Mouse (Mus musculus) hindbrain, embryonic 13.5 days (tissue): Measurements from ENCODE around the gene Islr. TPM values are rescaled to one million over a fixed set of nuclear protein-coding genes. Genes with fewer than 3 reads are reported as not detected.
"Not testable (repeated sequence)": the region's sequence is repeated elsewhere in the genome, so short reads cannot be mapped to it uniquely, and the experiment has no call there.

Experiments
- ATAC-seq: fragments of 200-750 bp; cut with Nextera tagmentation; 2 replicates; pipeline ENCODE4 v1.8.0; 2017; ENCODE audit warnings: moderate TSS enrichment; ENCODE audit not compliant: low FRiP score
- H3K27ac ChIP-seq: fragments of 300-500 bp; sonication (generic); 2 replicates; pipeline ENCODE4 v1.5.1; 2015; ENCODE audit warnings: inconsistent platforms, mild to moderate bottlenecking, moderate library complexity
- H3K27me3 ChIP-seq: fragments of 300-500 bp; sonication (generic); 2 replicates; pipeline ENCODE4 v1.6.1; 2015; ENCODE audit warnings: mild to moderate bottlenecking, inconsistent platforms
- H3K36me3 ChIP-seq: fragments of 300-500 bp; sonication (generic); 2 replicates; pipeline ENCODE4 v1.6.1; 2015; ENCODE audit warnings: mild to moderate bottlenecking, inconsistent platforms
- H3K4me1 ChIP-seq: fragments of 300-500 bp; sonication (generic); replicated peaks from 2 replicates; pipeline ENCODE4 v1.6.1; 2015; ENCODE audit warnings: inconsistent platforms
- H3K4me2 ChIP-seq: fragments of 300-500 bp; sonication (generic); 2 replicates; pipeline ENCODE4 v1.6.1; 2015; ENCODE audit warnings: inconsistent platforms, mild to moderate bottlenecking, moderate library complexity
- H3K4me3 ChIP-seq: fragments of 300-500 bp; sonication (generic); 2 replicates; pipeline ENCODE4 v1.5.1; 2015; ENCODE audit warnings: mild to moderate bottlenecking, inconsistent platforms
- H3K9ac ChIP-seq: fragments of 300-500 bp; sonication (generic); 2 replicates; pipeline ENCODE4 v1.6.1; 2015; ENCODE audit warnings: mild to moderate bottlenecking, inconsistent platforms
- H3K9me3 ChIP-seq: fragments of 300-500 bp; sonication (generic); 2 replicates; pipeline ENCODE4 v1.6.1; 2016; ENCODE audit warnings: inconsistent platforms
- WGBS: fragments of 180-500 bp; shearing (Covaris S2); methylation state at CpG from one replicate; pipeline ENCODE4 v1.1.7; 2015; 5-methylcytosine and 5-hydroxymethylcytosine counted together
- polyA plus RNA-seq: library from polyadenylated mRNA; unstranded; fragments of >200 nt; fragmentation: Nextera tagmentation; extraction: Ambion mirVana; gene quantifications from 2 replicates; pipeline ENCODE4 v1.2.1, GENCODE M21; 2015

The Islr gene
- 40.9 and 43.7 TPM in 2 replicates for polyA plus RNA-seq

DNA sequence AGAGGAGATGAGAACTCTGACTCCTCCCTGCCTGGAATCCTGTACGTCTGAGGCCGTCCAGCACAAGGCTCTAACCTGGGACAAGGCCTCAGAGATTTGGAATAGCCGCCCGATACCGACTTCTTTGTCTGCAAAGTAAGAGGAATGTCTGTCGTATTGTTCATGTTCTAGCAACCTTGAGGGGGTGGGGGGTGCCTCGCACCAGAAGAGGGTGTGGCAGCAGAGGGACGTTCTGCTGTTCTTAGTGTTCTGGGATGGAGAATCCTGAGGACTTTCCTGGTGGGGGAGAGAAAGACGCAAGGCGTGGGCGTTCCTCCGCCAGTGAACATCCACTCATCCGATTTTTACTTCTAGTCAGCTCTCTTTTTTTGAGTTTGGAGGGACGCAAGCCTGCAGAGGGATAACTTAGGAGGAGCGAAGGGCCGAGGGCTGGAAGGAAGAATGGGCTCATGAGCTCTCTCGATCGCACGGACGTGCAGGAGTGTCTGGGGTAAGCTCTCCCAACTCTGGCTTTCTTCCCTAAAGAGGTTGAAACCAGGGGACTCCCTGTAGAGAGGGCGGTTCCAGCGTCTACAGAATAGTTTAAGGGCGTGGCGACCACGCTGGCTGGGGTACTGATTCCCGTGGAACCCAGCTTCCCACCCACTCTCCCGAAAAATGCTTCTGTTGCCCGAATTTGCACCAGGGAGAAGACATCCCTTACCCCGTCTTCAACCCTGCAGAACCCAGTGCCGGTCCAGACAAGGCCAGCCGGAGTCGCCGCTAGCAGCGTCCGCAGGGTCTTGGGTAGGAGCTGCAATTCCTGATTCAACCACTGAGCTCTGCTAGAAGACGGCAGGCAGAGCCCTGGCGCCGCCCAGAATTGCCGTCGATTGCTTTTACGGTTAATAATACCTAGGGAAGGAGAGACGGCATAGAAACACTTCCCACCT is at the start of gene Islr, which contains the start of gene Islr2:
Gene Islr (minus strand): TSS at position 791 of the 932 bp plus-strand sequence.
Gene Islr2 (minus strand): TSS at position 804 of the 932 bp plus-strand sequence.
- peak; percentile 52 for ATAC-seq
- H3K4me3 ChIP-seq, result peak within 1 kb of the TSS; percentile 34
- 1% methylated on average over 42 of the region's 42 CpGs for WGBS

DNA sequence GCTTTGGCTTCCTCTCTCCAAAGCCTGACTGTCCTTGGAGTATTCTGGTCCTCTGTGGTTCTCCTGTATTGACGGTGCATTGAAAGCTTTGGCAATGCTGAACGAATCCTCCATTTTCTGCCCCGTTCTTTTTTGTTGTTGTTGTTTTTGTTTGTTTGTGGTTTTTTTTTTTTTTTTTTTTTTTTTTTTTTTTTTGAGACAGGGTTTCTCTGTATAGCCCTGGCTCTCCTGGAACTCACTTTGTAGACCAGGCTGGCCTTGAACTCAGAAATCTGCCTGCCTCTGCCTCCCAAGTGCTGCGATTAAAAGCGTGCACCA is 49.7 kb upstream of the Islr start:
- peak overlapping the region; percentile 85 for H3K27ac ChIP-seq
- peak overlapping the region; percentile 91 for H3K4me3 ChIP-seq
- peak overlapping the region; percentile 84 for H3K4me2 ChIP-seq
- ATAC-seq, H3K9me3 ChIP-seq, H3K27me3 ChIP-seq: not testable (repeated sequence)
- WGBS, result 70% methylated on average over 5 of the region's 5 CpGs
- peak overlapping the region; percentile 89 for H3K9ac ChIP-seq
- peaks cover 33% of the 10 kb centered on the region for H3K36me3 ChIP-seq
- H3K4me1 ChIP-seq, result peaks cover 33% of the 10 kb centered on the region

More for the DNA sequence above, at the start of gene Islr, which contains the start of gene Islr2:
- Histone ChIP-seq H3K9ac (peak within 1 kb of the TSS; percentile 66), H3K4me1 (peaks cover 56% of the 10 kb centered on the region), H3K4me2 (peak within 1 kb of the TSS; percentile 58), H3K36me3 (no peaks in the 10 kb centered on the region), H3K27me3 (peaks cover 86% of the 10 kb centered on the region), H3K9me3 (no peaks in the 10 kb centered on the region), H3K27ac (peak within 1 kb of the TSS; percentile 77)

DNA sequence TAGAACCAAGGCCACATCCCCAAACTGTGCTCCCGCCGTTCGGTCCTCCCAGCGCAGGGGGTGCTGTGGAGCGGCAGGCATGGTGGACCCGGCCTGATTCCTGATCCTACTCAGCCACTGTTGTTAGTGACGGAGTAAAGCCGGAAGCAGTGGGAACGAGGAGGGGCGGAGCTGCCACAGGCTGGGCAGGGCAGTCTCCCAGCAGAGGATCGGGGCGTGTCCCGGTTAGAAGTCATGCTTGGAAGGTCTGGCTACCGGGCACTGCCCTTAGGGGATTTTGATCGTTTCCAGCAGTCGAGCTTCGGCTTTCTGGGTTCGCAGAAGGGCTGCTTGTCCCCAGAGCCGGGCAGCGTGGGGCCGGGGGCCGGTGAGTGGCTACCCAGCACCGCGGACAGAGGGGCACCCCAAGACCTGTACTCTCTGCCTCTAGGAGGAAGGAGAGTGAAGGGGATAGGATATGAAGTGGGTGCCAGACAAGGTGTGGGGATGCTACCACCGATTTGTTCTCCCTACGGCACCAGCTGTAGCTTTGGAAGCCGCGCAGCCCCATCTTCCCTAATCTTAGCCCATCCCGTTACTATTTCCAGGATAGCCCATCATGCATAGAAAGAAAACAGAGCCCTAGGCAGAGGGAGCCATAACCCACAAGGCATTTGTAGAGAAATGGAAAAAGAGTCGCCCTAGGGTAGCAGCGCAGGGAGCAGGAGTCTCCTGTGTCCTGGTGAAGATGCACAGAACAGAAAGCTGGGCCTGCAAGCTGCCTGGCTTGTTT is 49.1 kb upstream of the Islr start, which contains the start of gene Stoml1:
Gene Stoml1 (plus strand): TSS at position 132 of the 772 bp plus-strand sequence.
- Histone ChIP-seq H3K27ac (peak within 1 kb of the TSS; percentile 85), H3K36me3 (peaks cover 28% of the 10 kb centered on the region), H3K4me2 (peak within 1 kb of the TSS; percentile 84), H3K27me3 (no peaks in the 10 kb centered on the region), H3K9ac (peak within 1 kb of the TSS; percentile 89), H3K9me3 (no peaks in the 10 kb centered on the region), H3K4me3 (peak within 1 kb of the TSS; percentile 91), H3K4me1 (peaks cover 37% of the 10 kb centered on the region)
- 1% methylated on average over 31 of the region's 31 CpGs for WGBS
- ATAC-seq, result peak; percentile 95

DNA sequence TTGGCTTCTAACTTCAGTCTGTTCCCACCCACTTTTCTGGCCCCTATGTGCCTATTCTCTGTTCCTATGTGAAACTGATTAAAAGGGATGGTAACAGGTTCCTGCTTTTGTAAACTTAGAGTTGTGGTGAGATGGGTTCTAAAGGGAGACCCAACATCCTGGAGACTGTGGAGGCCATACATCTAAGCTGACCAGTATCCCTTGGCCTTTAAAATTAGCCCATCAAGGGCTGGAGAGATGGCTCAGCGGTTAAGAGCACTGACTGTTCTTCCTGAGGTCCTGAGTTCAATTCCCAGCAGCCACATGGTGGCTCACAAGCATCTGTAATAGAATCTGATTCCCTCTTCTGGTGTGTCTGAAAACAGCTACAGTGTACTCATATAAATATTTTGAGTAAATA is 46.6 kb upstream of the Islr start:
- not testable (repeated sequence) for H3K4me3 ChIP-seq, H3K27me3 ChIP-seq, H3K4me2 ChIP-seq, ATAC-seq, H3K9ac ChIP-seq, H3K27ac ChIP-seq, H3K36me3 ChIP-seq, H3K9me3 ChIP-seq
- 88% methylated on average over 1 of the region's 1 CpGs for whole genome bisulfite sequencing
- H3K4me1 ChIP-seq, result peaks cover 45% of the 10 kb centered on the region

DNA sequence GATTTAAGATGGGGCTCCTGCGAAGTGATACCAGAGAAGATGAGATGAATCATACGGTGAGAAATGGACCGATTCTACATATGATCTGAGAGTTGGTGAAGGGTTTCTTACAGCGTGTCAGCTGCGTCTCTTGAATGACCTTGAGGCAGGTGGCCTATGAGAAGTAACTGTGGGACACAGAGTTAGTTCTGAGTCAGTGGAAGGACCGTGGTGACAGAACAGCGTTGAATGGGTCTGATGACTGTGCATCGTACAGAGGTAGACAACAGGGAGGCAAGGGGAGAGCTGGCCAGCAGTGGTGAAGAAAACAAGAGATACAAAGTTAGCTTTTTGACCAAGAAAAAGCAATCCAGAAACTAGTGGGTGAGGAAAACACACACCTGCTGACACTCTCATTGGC is 46.2 kb upstream of the Islr start:
- no peaks in the 10 kb centered on the region for H3K36me3 ChIP-seq
- H3K4me3 ChIP-seq, result no peak overlapping the region
- H3K27ac ChIP-seq, result no peak overlapping the region
- peaks cover 45% of the 10 kb centered on the region for H3K4me1 ChIP-seq
- H3K27me3 ChIP-seq, result no peaks in the 10 kb centered on the region
- H3K9me3 ChIP-seq, result no peaks in the 10 kb centered on the region
- 77% methylated on average over 8 of the region's 8 CpGs for WGBS
- no peak for ATAC-seq
- H3K9ac ChIP-seq, result peak overlapping the region; percentile 72; the same call in 1 of the 2 replicates
- peak overlapping the region; percentile 57; the same call in 1 of the 2 replicates for H3K4me2 ChIP-seq

DNA sequence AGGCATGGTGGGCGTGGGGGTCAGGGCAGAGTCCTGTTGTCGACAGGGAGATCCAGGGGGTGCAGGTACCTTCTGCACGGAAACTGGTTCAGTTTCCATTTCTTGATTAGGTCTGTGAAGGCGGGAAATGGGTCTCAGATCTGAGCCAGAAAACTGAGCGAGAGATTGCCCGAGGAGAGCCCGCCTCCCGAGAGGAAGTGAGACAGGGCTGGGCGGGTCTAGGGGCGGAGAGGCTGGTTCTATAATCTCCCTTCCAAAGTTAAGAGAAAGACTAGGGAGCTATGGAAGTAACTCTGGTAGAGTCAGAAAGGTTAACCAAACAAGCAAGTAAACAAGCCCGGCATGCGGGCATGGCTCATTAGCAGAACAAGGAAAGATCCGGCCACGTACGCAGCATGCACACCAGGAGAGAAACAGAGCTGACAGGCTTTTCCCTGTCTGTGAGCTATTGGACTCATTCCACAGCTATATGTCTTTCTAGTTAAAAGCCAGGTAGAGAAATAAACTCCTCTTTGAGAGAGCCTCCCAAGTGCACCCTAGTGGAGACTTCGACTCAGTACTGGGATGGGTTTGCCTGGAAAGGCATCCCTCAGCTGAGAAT is 45.6 kb upstream of the Islr start, which contains the start of gene Pml:
Gene Pml (minus strand): TSS at position 195 of the 601 bp plus-strand sequence.
- ATAC-seq, result no peak
- Histone ChIP-seq H3K27ac (peak within 1 kb of the TSS; percentile 70), H3K27me3 (no peaks in the 10 kb centered on the region), H3K4me3 (peak within 1 kb of the TSS; percentile 37), H3K9ac (peak within 1 kb of the TSS; percentile 72), H3K36me3 (no peaks in the 10 kb centered on the region), H3K4me1 (peaks cover 40% of the 10 kb centered on the region), H3K9me3 (no peaks in the 10 kb centered on the region), H3K4me2 (peak within 1 kb of the TSS; percentile 57)
- 3% methylated on average over 16 of the region's 16 CpGs for WGBS

DNA sequence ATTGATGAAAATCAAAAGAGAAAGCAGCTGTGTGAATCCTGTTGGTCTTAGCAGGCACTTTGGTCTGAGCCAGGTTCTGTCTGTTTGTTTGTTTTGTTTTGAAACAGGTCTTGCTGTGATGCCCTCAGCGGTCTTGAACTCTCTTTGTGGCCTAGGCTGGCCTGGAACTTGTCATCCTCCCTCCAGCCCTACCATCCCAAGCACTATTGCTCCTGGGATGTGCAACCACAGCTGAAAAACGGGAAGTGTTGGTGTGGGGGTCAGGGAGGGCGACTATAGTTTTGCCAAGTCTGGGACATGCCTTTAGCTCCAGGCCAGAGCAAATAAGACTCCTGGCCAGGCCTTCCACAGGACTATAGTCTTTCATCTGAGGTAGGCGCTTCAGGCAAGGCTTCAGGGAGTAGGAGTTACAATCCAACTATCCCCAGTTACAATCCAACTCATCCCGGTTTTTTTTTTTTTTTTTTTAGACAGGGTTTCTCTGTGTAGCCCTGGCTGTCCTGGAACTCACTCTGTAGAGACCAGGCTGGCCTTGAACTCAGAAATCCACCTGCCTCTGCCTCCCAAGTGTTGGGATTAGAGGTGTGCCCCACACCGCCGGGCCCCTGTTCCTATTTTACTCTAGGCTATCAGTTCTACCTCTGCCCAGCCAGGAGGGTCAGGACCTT is 44.8 kb upstream of the Islr start:
- no peak for ATAC-seq

DNA sequence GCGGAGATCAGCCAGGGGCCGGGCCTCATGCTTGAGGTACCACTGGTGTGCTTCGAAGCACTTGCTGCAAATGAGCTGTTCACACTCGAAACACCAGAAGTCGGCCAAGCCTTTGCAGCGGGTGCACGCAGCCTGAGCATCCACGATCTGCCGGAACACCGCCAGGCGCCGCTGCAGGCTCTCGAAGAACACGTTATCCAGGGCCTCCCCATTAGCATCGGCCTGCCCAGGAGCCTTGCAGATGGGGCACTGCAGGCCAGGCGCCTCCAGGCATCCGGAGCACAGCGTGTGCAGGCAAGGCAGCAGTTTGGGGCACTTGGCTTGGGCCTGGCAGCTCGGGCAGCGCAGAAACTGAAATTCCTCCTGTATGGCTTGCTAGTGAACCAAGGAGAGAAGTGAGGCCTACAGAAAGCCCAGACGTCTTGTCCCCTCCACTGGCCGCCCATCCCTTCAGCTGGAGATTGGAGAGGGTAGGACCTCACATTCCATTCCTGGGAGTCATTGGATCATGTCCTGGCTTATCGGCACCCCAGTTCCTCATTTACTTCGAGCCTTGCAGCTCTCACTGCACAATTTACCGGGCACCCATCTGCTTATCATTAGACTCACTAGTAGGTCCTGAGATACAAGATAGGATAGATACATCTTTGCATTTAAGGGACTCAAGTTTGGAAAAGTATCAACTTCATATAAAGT is 43.1 kb upstream of the Islr start:
- H3K36me3 ChIP-seq, result no peaks in the 10 kb centered on the region
- 16% methylated on average over 25 of the region's 25 CpGs for WGBS
- peaks cover 36% of the 10 kb centered on the region for H3K4me1 ChIP-seq
- peak; percentile 77; the same call in 1 of the 2 replicates for ATAC-seq
- H3K4me3 ChIP-seq, result peak overlapping the region; percentile 7; the same call in 1 of the 2 replicates
- peak overlapping the region; percentile 47 for H3K4me2 ChIP-seq
- H3K27ac ChIP-seq, result peak overlapping the region; percentile 40; the same call in 1 of the 2 replicates
- peak overlapping the region; percentile 68 for H3K9ac ChIP-seq
- no peaks in the 10 kb centered on the region for H3K9me3 ChIP-seq
- H3K27me3 ChIP-seq, result no peaks in the 10 kb centered on the region

More for the DNA sequence above, 44.8 kb upstream of the Islr start:
- Histone ChIP-seq H3K9me3 (no peaks in the 10 kb centered on the region), H3K4me3 (peak overlapping the region; percentile 37), H3K27ac (no peak overlapping the region), H3K27me3 (no peaks in the 10 kb centered on the region), H3K9ac (peak overlapping the region; percentile 72), H3K4me2 (peak overlapping the region; percentile 57), H3K36me3 (no peaks in the 10 kb centered on the region), H3K4me1 (peaks cover 33% of the 10 kb centered on the region)
- WGBS, result 52% methylated on average over 7 of the region's 7 CpGs

DNA sequence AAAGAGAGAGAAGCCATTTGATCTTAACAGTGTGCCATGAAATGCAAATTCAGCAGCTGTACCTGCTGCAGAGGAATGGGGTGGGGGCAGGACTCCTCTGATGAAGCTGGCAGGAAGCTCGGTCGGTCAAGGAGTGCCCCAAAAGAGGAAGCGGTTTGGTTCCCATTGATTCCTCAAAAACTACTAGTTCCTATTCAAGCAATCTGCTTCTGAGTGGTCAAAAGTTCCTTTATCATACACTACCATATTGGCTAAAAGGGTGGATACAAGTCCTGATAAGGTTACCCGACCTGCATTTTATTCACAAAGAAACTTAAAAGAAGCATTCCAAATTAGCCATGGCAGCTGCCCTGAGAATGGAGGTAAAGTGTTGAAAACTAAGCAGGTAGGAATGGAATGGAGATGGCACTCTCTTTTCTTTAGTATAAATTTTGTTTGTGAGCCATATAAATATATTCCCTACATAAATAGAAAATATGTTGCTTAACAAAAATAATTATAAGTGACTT is 42.0 kb upstream of the Islr start:
- no peak overlapping the region for H3K9ac ChIP-seq
- 78% methylated on average over 4 of the region's 4 CpGs for WGBS
- H3K27me3 ChIP-seq, result no peaks in the 10 kb centered on the region
- H3K27ac ChIP-seq, result no peak overlapping the region
- peaks cover 46% of the 10 kb centered on the region for H3K4me1 ChIP-seq
- H3K4me2 ChIP-seq, result no peak overlapping the region
- H3K4me3 ChIP-seq, result no peak overlapping the region
- no peaks in the 10 kb centered on the region for H3K36me3 ChIP-seq
- no peak for ATAC-seq
- no peaks in the 10 kb centered on the region for H3K9me3 ChIP-seq

DNA sequence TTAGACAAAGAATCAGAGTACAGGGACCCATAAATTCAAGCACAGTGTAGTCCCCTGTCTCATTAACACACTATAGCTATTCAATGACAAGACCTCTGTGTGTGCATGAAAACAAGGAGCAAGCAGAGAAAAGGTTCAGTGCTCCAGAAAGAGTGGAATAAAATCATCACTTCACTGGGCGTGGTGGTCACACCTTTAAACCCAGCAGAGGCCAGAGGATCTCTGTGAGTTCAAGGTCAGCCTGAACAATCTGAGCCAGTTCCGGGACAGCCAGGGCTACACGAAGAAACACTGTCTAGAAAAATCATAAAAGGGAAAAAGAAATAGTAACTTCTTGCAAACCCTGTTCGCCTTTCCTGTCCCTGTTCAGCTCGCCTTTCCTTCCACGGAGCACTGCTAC is 39.6 kb upstream of the Islr start:
- H3K4me2 ChIP-seq, result no peak overlapping the region
- no peaks in the 10 kb centered on the region for H3K27me3 ChIP-seq
- no peaks in the 10 kb centered on the region for H3K36me3 ChIP-seq
- no peaks in the 10 kb centered on the region for H3K9me3 ChIP-seq
- H3K27ac ChIP-seq, result no peak overlapping the region
- ATAC-seq, result no peak
- peaks cover 31% of the 10 kb centered on the region for H3K4me1 ChIP-seq
- 90% methylated on average over 6 of the region's 6 CpGs for WGBS
- H3K4me3 ChIP-seq, result no peak overlapping the region
- H3K9ac ChIP-seq, result no peak overlapping the region

DNA sequence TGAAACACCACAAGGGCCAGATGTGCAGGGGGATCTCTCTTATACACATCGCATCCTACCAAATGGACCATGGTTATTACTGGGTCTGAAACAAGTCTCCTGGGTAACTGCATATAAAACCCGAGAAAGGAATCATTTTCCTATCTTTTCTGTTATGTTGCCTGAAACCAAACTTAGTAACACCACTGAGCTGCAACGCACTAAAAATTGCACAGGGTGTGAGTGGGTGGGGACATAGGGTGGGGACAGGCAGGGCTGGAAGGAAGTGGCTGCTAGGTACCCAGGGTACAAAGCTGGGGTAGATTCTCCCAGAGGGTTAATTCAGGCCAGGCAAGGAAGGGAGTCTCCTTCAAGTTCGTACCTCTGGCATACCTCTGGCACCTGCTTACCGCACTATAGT is 38.6 kb upstream of the Islr start:
- no peak overlapping the region for H3K4me3 ChIP-seq
- no peak overlapping the region for H3K9ac ChIP-seq
- H3K27ac ChIP-seq, result no peak overlapping the region
- peaks cover 27% of the 10 kb centered on the region for H3K4me1 ChIP-seq
- ATAC-seq, result no peak
- no peaks in the 10 kb centered on the region for H3K36me3 ChIP-seq
- no peaks in the 10 kb centered on the region for H3K9me3 ChIP-seq
- H3K4me2 ChIP-seq, result no peak overlapping the region
- 85% methylated on average over 5 of the region's 5 CpGs for WGBS
- no peaks in the 10 kb centered on the region for H3K27me3 ChIP-seq
